Mouse (Mus musculus) brain, embryonic 18.5 days (tissue): ENCODE measurements around the gene Kcnh1.

Source experiments
- DNase-seq: peaks from one replicate; pipeline ENCODE4 v3.0.0-alpha.2; 2012; ENCODE audit warnings: low read depth, low spot score

Gene Kcnh1

GRCm38 (mm10) chr1:192405136-192405535 lies 214.6 kb downstream of the Kcnh1 start:
- DNase-seq, result no peak

GRCm38 (mm10) chr1:192406589-192406988 lies 216.0 kb downstream of the Kcnh1 start:
- DNase-seq, result no peak

- DNase-seq, result no peak
Measured at GRCm38 (mm10) chr1:192415813-192416212, 225.2 kb downstream of the Kcnh1 start.

GRCm38 (mm10) chr1:192416241-192416821 lies 225.8 kb downstream of the Kcnh1 start:
- no peak for DNase-seq

GRCm38 (mm10) chr1:192419176-192419575 lies 228.6 kb downstream of the Kcnh1 start:
- no peak for DNase-seq

GRCm38 (mm10) chr1:192421377-192422166 lies 231.0 kb downstream of the Kcnh1 start:
- no peak for DNase-seq

GRCm38 (mm10) chr1:192431423-192431822 lies 240.8 kb downstream of the Kcnh1 start:
- no peak for DNase-seq

- no peak for DNase-seq
Measured at GRCm38 (mm10) chr1:192435503-192435902, 244.9 kb downstream of the Kcnh1 start.

- DNase-seq, result no peak
Measured at GRCm38 (mm10) chr1:192439151-192439837, 248.7 kb downstream of the Kcnh1 start.

- DNase-seq, result no peak
Measured at GRCm38 (mm10) chr1:192442772-192443445, 252.3 kb downstream of the Kcnh1 start.

GRCm38 (mm10) chr1:192443998-192444657 lies 253.6 kb downstream of the Kcnh1 start:
- DNase-seq, result peak; percentile 46

- DNase-seq, result peak; percentile 45
Measured at GRCm38 (mm10) chr1:192444658-192445447, 254.3 kb downstream of the Kcnh1 start.

GRCm38 (mm10) chr1:192446158-192446557 lies 255.6 kb downstream of the Kcnh1 start:
- DNase-seq, result no peak

- DNase-seq, result no peak
Measured at GRCm38 (mm10) chr1:192447666-192448065, 257.1 kb downstream of the Kcnh1 start.

- DNase-seq, result no peak
Measured at GRCm38 (mm10) chr1:192448512-192448911, 257.9 kb downstream of the Kcnh1 start.

- no peak for DNase-seq
Measured at GRCm38 (mm10) chr1:192449572-192450351, 259.2 kb downstream of the Kcnh1 start.

GRCm38 (mm10) chr1:192450425-192450824 lies 259.9 kb downstream of the Kcnh1 start:
- no peak for DNase-seq

GRCm38 (mm10) chr1:192451722-192452121 lies 261.1 kb downstream of the Kcnh1 start:
- no peak for DNase-seq

GRCm38 (mm10) chr1:192454501-192454900 lies 263.9 kb downstream of the Kcnh1 start:
- no peak for DNase-seq

- DNase-seq, result no peak
Measured at GRCm38 (mm10) chr1:192454981-192455380, 264.4 kb downstream of the Kcnh1 start.
